Mouse (Mus musculus) liver, adult 2 months (tissue): ENCODE results near the gene Ntf3.

Experiments used
- CTCF ChIP-seq: fragments of 200-500 bp; IDR thresholded peaks from 2 replicates; pipeline ENCODE4 v1.5.1; 2011; ENCODE audit warnings: low read depth, low read length, control low read depth
- POLR2A ChIP-seq: fragments of 200-500 bp; IDR thresholded peaks from 2 replicates; pipeline ENCODE4 v1.6.1; 2011; ENCODE audit warnings: low read length, control low read depth; ENCODE audit not compliant: insufficient read depth; ENCODE audit errors: extremely low read depth

GRCm38 (mm10) chr6:126164781-126165180, 1.9 kb downstream of the Ntf3 start:
- no peak for TF ChIP-seq CTCF
- TF ChIP-seq POLR2A = no peak
